Mouse (Mus musculus): ENCODE results near the gene Il17rb. TPM values are rescaled to one million over a fixed set of nuclear protein-coding genes. Genes with fewer than 3 reads are reported as not detected.

Il17rb gene
- polyA plus RNA-seq (2015; fragmentation: Nextera tagmentation; extraction: Ambion mirVana): 0.41 and 0.65 TPM in 2 replicates

DNA sequence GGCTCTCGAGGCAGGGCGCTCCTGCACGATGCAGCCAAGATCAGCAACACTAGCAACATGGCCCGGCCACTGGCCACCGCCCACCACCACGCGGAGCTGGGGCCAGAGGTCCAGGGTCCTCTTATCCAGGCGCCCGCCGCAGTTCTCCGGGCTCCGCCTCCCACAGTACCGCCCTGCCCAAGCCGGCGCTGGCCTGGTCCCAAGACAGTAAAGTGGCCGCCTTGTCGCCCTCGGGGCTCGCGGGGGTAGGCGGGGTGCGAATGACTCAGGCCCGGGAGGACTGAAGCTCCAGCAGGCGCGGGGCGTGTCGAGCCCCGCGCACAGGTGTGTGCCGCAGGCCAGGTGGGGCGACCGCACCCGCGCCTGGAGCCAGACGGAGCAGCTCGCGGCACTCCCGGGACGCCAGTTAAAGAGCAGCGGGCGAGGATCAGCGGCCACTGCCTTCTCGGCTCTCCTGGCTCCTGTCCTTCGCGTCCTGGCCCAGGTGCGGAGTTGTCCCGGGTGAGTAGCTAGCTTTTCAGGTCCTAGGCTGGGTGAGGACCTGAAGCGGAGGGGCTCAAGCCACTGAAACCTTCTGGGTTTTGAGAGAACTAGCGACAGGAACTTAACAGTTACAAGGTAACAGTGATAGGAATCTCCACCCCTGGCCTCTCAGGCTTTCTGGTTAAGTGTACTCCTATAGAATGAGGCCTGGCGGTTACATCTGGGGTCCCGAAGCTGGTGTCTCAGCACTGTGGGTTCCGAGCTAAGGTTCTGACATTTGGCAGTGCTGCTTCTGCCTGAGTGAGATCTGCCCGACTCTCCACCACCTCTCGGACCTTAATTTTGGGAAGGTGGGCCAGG lies at the start of gene Il17rb, which contains the start of gene Chdh:
TSS of gene Il17rb (minus strand) at position 164 of the 843 bp plus-strand sequence.
TSS of gene Chdh (plus strand) at position 291 of the 843 bp plus-strand sequence.
- 7% methylated on average over 54 of the region's 54 CpGs for WGBS
- H3K36me3 ChIP-seq (ENCODE audit: control insufficient read depth, insufficient read depth): no peaks in the 10 kb centered on the region
- H3K9me3 ChIP-seq (ENCODE audit: control insufficient read depth): no peaks in the 10 kb centered on the region
- H3K9ac ChIP-seq (ENCODE audit: low read depth, low read length): peak within 1 kb of the TSS; percentile 45
- no peak for TF ChIP-seq CTCF (IDR thresholded peaks at IDR 0.05; ENCODE audit: low read depth)
- H3K27me3 ChIP-seq (replicated peaks; ENCODE audit: control insufficient read depth, insufficient read depth, low read length): no peaks in the 10 kb centered on the region
- peak; percentile 88 for ATAC-seq
- peak within 1 kb of the TSS; percentile 40 for H3K4me3 ChIP-seq (ENCODE audit: low read depth, low read length)
- peak within 1 kb of the TSS; percentile 64 for H3K27ac ChIP-seq (ENCODE audit: low read depth, low read length)
- H3K4me1 ChIP-seq (replicated peaks; ENCODE audit: control insufficient read depth, insufficient read depth, low read length): peaks cover 8% of the 10 kb centered on the region; the same call in 1 of the 2 replicates
- peak within 1 kb of the TSS; percentile 80 for H3K4me2 ChIP-seq (replicated peaks; ENCODE audit: low read depth)

DNA sequence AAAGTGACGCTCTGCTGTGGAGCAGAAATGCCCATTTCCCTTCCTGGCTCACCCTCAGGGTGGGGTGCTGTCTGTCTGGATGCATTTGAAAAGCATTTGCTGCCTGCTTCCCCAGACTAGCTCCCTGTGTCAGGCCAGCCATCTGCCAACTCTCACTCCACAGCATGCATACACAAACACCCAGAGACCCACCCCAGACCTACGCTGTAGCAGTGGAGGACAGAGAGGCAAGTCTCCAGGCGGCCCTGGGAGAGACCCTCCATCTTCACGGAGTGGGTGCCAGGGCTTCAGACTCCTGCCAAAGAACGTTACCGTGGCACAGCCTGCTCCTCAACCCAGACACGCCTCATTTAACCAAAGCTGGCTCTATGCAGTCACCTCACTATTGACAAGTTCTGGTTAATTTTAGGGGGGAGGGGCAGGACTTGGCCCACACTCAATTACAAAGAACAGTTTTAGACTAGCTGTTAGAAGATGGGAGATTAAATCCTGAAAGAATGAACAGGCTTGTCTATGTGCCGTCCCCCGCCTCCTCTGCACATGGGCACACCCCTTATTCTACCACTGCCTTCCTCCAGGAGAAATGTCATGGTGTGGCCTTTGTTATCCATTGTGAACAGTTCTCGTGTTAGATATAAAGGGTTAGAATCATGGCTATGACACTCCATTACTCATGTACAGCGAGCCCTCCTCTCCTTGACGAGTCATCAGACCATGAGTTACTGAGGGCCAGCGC lies 47.5 kb upstream of the Il17rb start:
- TF ChIP-seq CTCF (IDR thresholded peaks at IDR 0.05; ENCODE audit: low read depth): no peak
- no peak for ATAC-seq
- Histone ChIP-seq H3K27ac (ENCODE audit: low read depth, low read length) (no peak overlapping the region), H3K9ac (ENCODE audit: low read depth, low read length) (no peak overlapping the region), H3K4me1 (replicated peaks; ENCODE audit: control insufficient read depth, insufficient read depth, low read length) (no peaks in the 10 kb centered on the region), H3K4me3 (ENCODE audit: low read depth, low read length) (no peak overlapping the region), H3K27me3 (replicated peaks; ENCODE audit: control insufficient read depth, insufficient read depth, low read length) (no peaks in the 10 kb centered on the region), H3K36me3 (ENCODE audit: control insufficient read depth, insufficient read depth) (no peaks in the 10 kb centered on the region), H3K9me3 (ENCODE audit: control insufficient read depth) (no peaks in the 10 kb centered on the region), H3K4me2 (replicated peaks; ENCODE audit: low read depth) (no peak overlapping the region)
- WGBS: 54% methylated on average over 13 of the region's 13 CpGs

GRCm38 (mm10) chr14:30054922-30055321 lies 46.2 kb upstream of the Il17rb start:
- Histone ChIP-seq H3K36me3 (ENCODE audit: control insufficient read depth, insufficient read depth) (no peaks in the 10 kb centered on the region), H3K9me3 (ENCODE audit: control insufficient read depth) (no peaks in the 10 kb centered on the region), H3K4me3 (ENCODE audit: low read depth, low read length) (no peak overlapping the region), H3K4me1 (replicated peaks; ENCODE audit: control insufficient read depth, insufficient read depth, low read length) (no peaks in the 10 kb centered on the region), H3K4me2 (replicated peaks; ENCODE audit: low read depth) (no peak overlapping the region), H3K27me3 (replicated peaks; ENCODE audit: control insufficient read depth, insufficient read depth, low read length) (no peaks in the 10 kb centered on the region), H3K27ac (ENCODE audit: low read depth, low read length) (no peak overlapping the region), H3K9ac (ENCODE audit: low read depth, low read length) (no peak overlapping the region)
- WGBS: 55% methylated on average over 7 of the region's 7 CpGs
- no peak for ATAC-seq
- TF ChIP-seq CTCF (IDR thresholded peaks at IDR 0.05; ENCODE audit: low read depth): no peak

DNA sequence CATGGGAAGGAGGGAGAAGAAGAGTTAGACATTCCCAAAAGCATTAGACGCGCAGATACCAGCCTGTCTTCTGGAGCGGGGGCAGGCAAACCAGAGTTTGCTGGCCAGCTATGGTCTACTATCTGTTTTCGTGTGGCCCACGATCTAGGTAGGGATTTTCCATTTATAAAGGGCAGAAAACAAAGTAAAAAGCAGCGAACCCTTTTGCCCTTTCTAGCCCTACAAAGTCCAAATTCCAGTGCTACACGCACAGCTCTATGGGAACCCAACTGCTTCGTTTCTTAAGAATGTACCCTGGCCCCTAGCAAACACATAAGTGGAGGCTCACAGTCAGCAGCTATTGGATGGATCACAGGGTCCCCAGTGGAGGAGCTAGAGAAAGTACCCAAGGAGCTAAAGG lies 41.6 kb upstream of the Il17rb start:
- no peak for TF ChIP-seq CTCF (IDR thresholded peaks at IDR 0.05; ENCODE audit: low read depth)
- no peak for ATAC-seq
- Histone ChIP-seq H3K4me1 (replicated peaks; ENCODE audit: control insufficient read depth, insufficient read depth, low read length) (no peaks in the 10 kb centered on the region), H3K4me2 (replicated peaks; ENCODE audit: low read depth) (no peak overlapping the region), H3K9ac (ENCODE audit: low read depth, low read length) (no peak overlapping the region), H3K9me3 (ENCODE audit: control insufficient read depth) (no peaks in the 10 kb centered on the region), H3K4me3 (ENCODE audit: low read depth, low read length) (no peak overlapping the region), H3K27ac (ENCODE audit: low read depth, low read length) (no peak overlapping the region), H3K36me3 (ENCODE audit: control insufficient read depth, insufficient read depth) (no peaks in the 10 kb centered on the region), H3K27me3 (replicated peaks; ENCODE audit: control insufficient read depth, insufficient read depth, low read length) (no peaks in the 10 kb centered on the region)
- 86% methylated on average over 8 of the region's 8 CpGs for WGBS

- no peaks in the 10 kb centered on the region for H3K36me3 ChIP-seq (ENCODE audit: control insufficient read depth, insufficient read depth)
- no peaks in the 10 kb centered on the region for H3K4me1 ChIP-seq (replicated peaks; ENCODE audit: control insufficient read depth, insufficient read depth, low read length)
- H3K4me3 ChIP-seq (ENCODE audit: low read depth, low read length): no peak overlapping the region
- H3K4me2 ChIP-seq (replicated peaks; ENCODE audit: low read depth): no peak overlapping the region
- H3K9me3 ChIP-seq (ENCODE audit: control insufficient read depth): no peaks in the 10 kb centered on the region
- H3K27ac ChIP-seq (ENCODE audit: low read depth, low read length): no peak overlapping the region
- no peaks in the 10 kb centered on the region for H3K27me3 ChIP-seq (replicated peaks; ENCODE audit: control insufficient read depth, insufficient read depth, low read length)
- TF ChIP-seq CTCF (IDR thresholded peaks at IDR 0.05; ENCODE audit: low read depth): peak; percentile 48
- no peak for ATAC-seq
- no peak overlapping the region for H3K9ac ChIP-seq (ENCODE audit: low read depth, low read length)
- WGBS: 82% methylated on average over 3 of the region's 3 CpGs
These were observed 39.4 kb upstream of the Il17rb start for GRCm38 (mm10) chr14:30048049-30048448.

DNA sequence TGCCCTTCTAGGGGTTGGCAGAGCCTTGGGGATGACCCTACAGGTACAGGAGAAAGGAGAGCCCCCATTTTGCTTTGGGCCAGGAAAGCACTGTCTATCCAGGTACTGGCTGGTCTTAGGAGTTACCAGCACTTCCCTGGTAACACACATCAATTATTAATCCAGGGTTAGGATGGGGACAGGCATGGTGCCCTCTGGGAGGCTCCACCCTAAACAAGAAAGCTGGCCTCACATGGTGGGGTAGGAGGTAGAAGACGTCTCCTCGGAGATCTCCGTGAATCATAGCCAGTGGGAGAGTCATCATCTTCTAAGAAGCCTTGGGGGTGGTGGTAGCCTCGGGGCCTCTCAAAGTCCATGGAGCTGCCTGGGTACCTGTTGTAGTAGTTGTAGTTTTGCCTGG lies 38.3 kb upstream of the Il17rb start:
- ATAC-seq: no peak
- Histone ChIP-seq H3K4me2 (replicated peaks; ENCODE audit: low read depth) (no peak overlapping the region), H3K4me3 (ENCODE audit: low read depth, low read length) (no peak overlapping the region), H3K27me3 (replicated peaks; ENCODE audit: control insufficient read depth, insufficient read depth, low read length) (no peaks in the 10 kb centered on the region), H3K9ac (ENCODE audit: low read depth, low read length) (no peak overlapping the region), H3K9me3 (ENCODE audit: control insufficient read depth) (no peaks in the 10 kb centered on the region), H3K36me3 (ENCODE audit: control insufficient read depth, insufficient read depth) (no peaks in the 10 kb centered on the region), H3K27ac (ENCODE audit: low read depth, low read length) (no peak overlapping the region), H3K4me1 (replicated peaks; ENCODE audit: control insufficient read depth, insufficient read depth, low read length) (no peaks in the 10 kb centered on the region)
- no peak for TF ChIP-seq CTCF (IDR thresholded peaks at IDR 0.05; ENCODE audit: low read depth)
- 79% methylated on average over 4 of the region's 4 CpGs for WGBS
